Mouse (Mus musculus) C2C12 (cell line): ENCODE data around the gene Cacnb2.

Experiments used
- CTCF ChIP-seq: IDR thresholded peaks from one replicate; pipeline ENCODE4 v1.5.1; 2011; ENCODE audit not compliant: control insufficient read depth, insufficient read depth, insufficient read length
- MAX ChIP-seq: IDR thresholded peaks from one replicate; pipeline ENCODE4 v1.6.1; 2011; ENCODE audit warnings: mild to moderate bottlenecking, control low read depth
- MYOD1 ChIP-seq: IDR thresholded peaks from one replicate; pipeline ENCODE4 v1.6.1; 2011; ENCODE audit warnings: low read depth; ENCODE audit not compliant: control insufficient read depth, insufficient read length
- MYOG ChIP-seq: IDR thresholded peaks from one replicate; pipeline ENCODE4 v1.6.1; 2011; ENCODE audit not compliant: control insufficient read depth, insufficient read length; ENCODE audit errors: extremely low read depth

DNA sequence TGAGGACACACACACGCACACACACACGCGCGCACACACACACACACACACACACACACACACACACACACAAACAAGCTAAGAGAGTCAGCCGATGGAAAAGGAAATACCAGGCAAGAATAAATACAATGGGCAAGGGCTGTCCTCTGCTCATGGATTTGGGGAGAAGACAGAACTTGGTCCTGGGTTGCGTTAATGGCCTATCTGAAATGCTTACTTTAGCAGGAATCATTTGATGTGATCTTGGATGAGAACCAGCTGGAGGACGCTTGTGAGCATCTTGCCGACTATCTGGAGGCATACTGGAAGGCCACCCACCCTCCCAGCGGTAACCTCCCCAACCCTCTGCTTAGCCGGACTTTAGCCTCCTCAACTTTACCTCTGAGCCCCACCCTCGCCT is 381.1 kb downstream of the Cacnb2 start:
- TF ChIP-seq CTCF (no peak), MYOD1 (no peak), MYOG (no peak), MAX (no peak)
